Mouse (Mus musculus) urinary bladder, postnatal 25 days (tissue): ENCODE results near the gene Gm9789.
"Not testable (repeated sequence)": the region's sequence is repeated elsewhere in the genome, so short reads cannot be mapped to it uniquely, and the experiment has no call there.

Experiments used
- DNase-seq: peaks from one replicate; pipeline ENCODE4 v3.0.0; 2022; ENCODE audit warnings: low spot score

Gm9789 gene

GRCm38 (mm10) chr16:89157652-89158051 is at the start of gene Gm9789:
TSS of gene Gm9789 (plus strand) at chr16:89157952.
- no peak for DNase-seq

- no peak for DNase-seq
Observed at GRCm38 (mm10) chr16:89140551-89140950, 17.2 kb upstream of the Gm9789 start, which contains the start of gene Gm6358. TSS of gene Gm6358 (plus strand) at chr16:89140851.

- no peak for DNase-seq
Observed at GRCm38 (mm10) chr16:89150786-89151185, 7.0 kb upstream of the Gm9789 start, which contains the start of gene Gm10061. TSS of gene Gm10061 (plus strand) at chr16:89151086.

GRCm38 (mm10) chr16:89169190-89169589 is 11.4 kb downstream of the Gm9789 start, which contains the start of gene Gm7735:
TSS of gene Gm7735 (plus strand) at chr16:89169490.
- DNase-seq: not testable (repeated sequence)

- DNase-seq: no peak
Observed at GRCm38 (mm10) chr16:89174435-89174834, 16.7 kb downstream of the Gm9789 start, which contains the start of gene 1110057P08Rik. TSS of gene 1110057P08Rik (plus strand) at chr16:89174735.

GRCm38 (mm10) chr16:89188621-89189020 is 30.9 kb downstream of the Gm9789 start:
- no peak for DNase-seq

GRCm38 (mm10) chr16:89205561-89205960 is 47.8 kb downstream of the Gm9789 start, which contains the start of gene Krtap20-2:
TSS of gene Krtap20-2 (plus strand) at chr16:89205861.
- no peak for DNase-seq
